Mouse (Mus musculus) kidney, postnatal 25 days (tissue): ENCODE measurements around the gene Sipa1l3.

Experiments
- DNase-seq, 2 experiments: peaks; one replicate each; pipeline ENCODE4 v3.0.0; 2021; ENCODE audit warnings: mixed read lengths in 2 of 2

The Sipa1l3 gene

GRCm38 (mm10) chr7:29367166-29368003 lies 151.1 kb downstream of the Sipa1l3 start:
- no peak for DNase-seq

- peak in 1 of 2 experiments; percentile 20 for DNase-seq
These were observed 154.4 kb downstream of the Sipa1l3 start for GRCm38 (mm10) chr7:29364052-29364451.

- DNase-seq, result no peak
These were observed 156.9 kb downstream of the Sipa1l3 start for GRCm38 (mm10) chr7:29361497-29361896.

- no peak for DNase-seq
These were observed 163.0 kb downstream of the Sipa1l3 start for GRCm38 (mm10) chr7:29355406-29355805.

GRCm38 (mm10) chr7:29354161-29354560 lies 164.3 kb downstream of the Sipa1l3 start:
- no peak for DNase-seq

GRCm38 (mm10) chr7:29352246-29352645 lies 166.2 kb downstream of the Sipa1l3 start:
- DNase-seq, result no peak

- DNase-seq, result no peak
These were observed 168.0 kb downstream of the Sipa1l3 start for GRCm38 (mm10) chr7:29350489-29350888.

GRCm38 (mm10) chr7:29346212-29346611 lies 172.2 kb downstream of the Sipa1l3 start:
- DNase-seq, result no peak

GRCm38 (mm10) chr7:29345534-29345933 lies 172.9 kb downstream of the Sipa1l3 start:
- no peak for DNase-seq

GRCm38 (mm10) chr7:29343746-29344145 lies 174.7 kb downstream of the Sipa1l3 start:
- no peak for DNase-seq

GRCm38 (mm10) chr7:29342489-29343092 lies 175.8 kb downstream of the Sipa1l3 start:
- DNase-seq, result peak; percentile 29 to 50

GRCm38 (mm10) chr7:29341722-29342121 lies 176.7 kb downstream of the Sipa1l3 start:
- no peak for DNase-seq

GRCm38 (mm10) chr7:29340838-29341237 lies 177.6 kb downstream of the Sipa1l3 start:
- no peak for DNase-seq

GRCm38 (mm10) chr7:29340247-29340646 lies 178.2 kb downstream of the Sipa1l3 start:
- DNase-seq, result no peak

- no peak for DNase-seq
These were observed 179.3 kb downstream of the Sipa1l3 start for GRCm38 (mm10) chr7:29338984-29339679.

GRCm38 (mm10) chr7:29338351-29338919 lies 180.0 kb downstream of the Sipa1l3 start:
- peak; percentile 58 to 75 for DNase-seq

- no peak for DNase-seq
These were observed 180.7 kb downstream of the Sipa1l3 start for GRCm38 (mm10) chr7:29337766-29338165.

GRCm38 (mm10) chr7:29336795-29337319 lies 181.6 kb downstream of the Sipa1l3 start:
- no peak for DNase-seq

GRCm38 (mm10) chr7:29335841-29336671 lies 182.4 kb downstream of the Sipa1l3 start:
- no peak for DNase-seq

- DNase-seq, result no peak
These were observed 183.2 kb downstream of the Sipa1l3 start for GRCm38 (mm10) chr7:29335276-29335675.

- no peak for DNase-seq
These were observed 184.3 kb downstream of the Sipa1l3 start for GRCm38 (mm10) chr7:29334156-29334555.

GRCm38 (mm10) chr7:29328984-29329383 lies 189.5 kb downstream of the Sipa1l3 start:
- no peak for DNase-seq
